Mouse (Mus musculus): ENCODE results near the gene Mtmr2. TPM values are rescaled to one million over a fixed set of nuclear protein-coding genes. Genes with fewer than 3 reads are reported as not detected.

Gene Mtmr2
- polyA plus RNA-seq, 1 experiment from 2014 or later, result 51.0 TPM

DNA sequence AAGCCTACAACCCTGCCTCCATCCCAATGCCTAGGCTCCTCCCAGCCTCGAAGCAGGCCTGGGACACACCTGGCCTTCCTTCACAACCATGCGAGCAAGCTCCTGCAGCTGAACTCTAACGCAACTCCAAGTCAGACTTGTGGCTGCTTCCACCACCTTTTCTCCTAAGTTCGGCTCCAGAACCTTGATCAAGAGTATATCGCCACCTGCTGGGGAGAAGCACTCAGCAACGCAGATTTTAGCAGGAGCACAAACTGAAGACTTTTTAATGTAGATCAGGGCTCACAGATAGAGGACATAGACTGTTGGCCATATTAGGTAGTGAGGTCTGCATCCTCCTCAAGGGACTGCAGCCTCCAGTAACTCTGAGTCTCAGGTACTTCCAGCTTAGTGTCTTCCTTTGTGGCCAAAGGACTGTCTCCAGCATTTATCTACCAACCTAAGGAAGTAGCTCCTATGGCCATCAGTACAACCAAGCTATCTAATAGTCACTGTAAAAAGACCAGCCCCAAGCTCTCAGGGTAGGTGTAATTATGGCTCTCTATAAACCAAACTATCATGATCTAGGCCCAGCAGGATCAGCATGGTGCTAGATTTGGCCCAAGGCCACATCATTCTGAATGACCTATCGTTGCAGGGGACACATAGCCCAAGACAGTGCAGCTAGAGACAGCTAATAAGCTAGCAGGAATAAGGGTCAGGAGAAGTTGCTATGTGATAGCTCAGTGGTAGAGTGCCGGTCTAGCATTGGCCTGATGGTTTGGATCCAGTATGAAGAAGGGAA is 31.7 kb upstream of the Mtmr2 start:
- ATAC-seq (ENCODE audit: low FRiP score) (peak; percentile 66; the same call in 1 of the 2 replicates), DNase-seq (ENCODE audit: low spot score) (peak; percentile 94)
- H3K4me1 ChIP-seq (replicated peaks; ENCODE audit: control insufficient read depth, insufficient read depth, low read length), result no peaks in the 10 kb centered on the region
- H3K4me3 ChIP-seq (replicated peaks; ENCODE audit: low read length), result no peak overlapping the region
- no peaks in the 10 kb centered on the region for H3K36me3 ChIP-seq (replicated peaks; ENCODE audit: control insufficient read depth, insufficient read depth)
- H3K9ac ChIP-seq, result no peak overlapping the region
- WGBS, result 27% methylated on average over 8 of the region's 8 CpGs
- no peaks in the 10 kb centered on the region for H3K27me3 ChIP-seq (ENCODE audit: control insufficient read depth, insufficient read depth, low read length)
- H3K9me3 ChIP-seq (ENCODE audit: control insufficient read depth, low read length), result no peaks in the 10 kb centered on the region
- no peak overlapping the region for H3K27ac ChIP-seq
- H3K4me2 ChIP-seq (replicated peaks), result no peak overlapping the region

DNA sequence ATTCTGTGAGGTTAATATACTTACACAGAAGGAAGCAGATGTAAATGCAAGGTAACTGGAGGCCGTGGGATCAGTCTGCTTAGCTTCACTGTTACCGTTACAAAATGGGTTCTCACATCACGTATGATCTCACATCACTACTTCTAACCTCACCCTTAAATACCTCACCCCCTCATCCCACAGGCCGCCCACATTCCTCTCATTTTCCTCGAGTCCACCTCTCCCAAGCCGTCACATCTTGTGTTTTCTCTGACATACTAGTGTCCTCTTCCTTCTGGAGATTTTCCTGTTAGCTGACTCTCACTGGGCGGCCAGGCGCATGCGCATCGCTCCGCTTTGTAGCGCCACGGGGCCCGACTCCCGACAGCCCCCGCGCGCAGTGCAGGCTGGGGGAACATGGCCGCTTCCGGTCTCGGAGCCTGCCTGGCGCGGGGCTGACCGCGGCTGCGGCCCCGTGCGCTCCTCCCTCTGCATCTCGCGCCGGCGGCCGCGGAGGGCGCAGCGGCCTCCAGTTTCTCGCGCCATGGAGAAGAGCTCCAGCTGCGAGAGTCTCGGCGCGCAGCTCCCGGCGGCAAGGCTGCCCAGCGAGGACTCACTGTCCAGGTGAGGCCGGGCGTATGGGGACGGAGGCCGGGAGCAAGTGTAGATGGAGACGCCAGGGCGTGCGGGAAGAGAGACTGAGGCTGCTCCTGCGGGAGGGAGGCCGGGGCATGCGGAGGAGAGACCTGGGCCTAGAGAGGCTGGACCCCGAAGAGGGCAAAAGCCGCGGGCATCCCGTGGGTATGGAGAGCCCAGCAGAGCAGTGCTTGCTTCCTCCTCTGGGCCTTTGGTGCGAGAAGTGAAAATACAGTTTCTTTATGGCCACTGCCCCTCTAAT is 826 bp downstream of the Mtmr2 start:
- Histone ChIP-seq H3K36me3 (replicated peaks; ENCODE audit: control insufficient read depth, insufficient read depth) (no peaks in the 10 kb centered on the region), H3K27me3 (ENCODE audit: control insufficient read depth, insufficient read depth, low read length) (no peaks in the 10 kb centered on the region), H3K9ac (peak overlapping the region; percentile 81), H3K4me2 (replicated peaks) (peak overlapping the region; percentile 84), H3K9me3 (ENCODE audit: control insufficient read depth, low read length) (peaks cover 6% of the 10 kb centered on the region; the same call in 1 of the 2 replicates), H3K4me1 (replicated peaks; ENCODE audit: control insufficient read depth, insufficient read depth, low read length) (peaks cover 13% of the 10 kb centered on the region), H3K4me3 (replicated peaks; ENCODE audit: low read length) (peak overlapping the region; percentile 73), H3K27ac (peak overlapping the region; percentile 89)
- ATAC-seq (ENCODE audit: low FRiP score), result peak; percentile 100
- 1% methylated on average over 60 of the region's 60 CpGs for WGBS
- DNase-seq (ENCODE audit: low spot score), result peak; percentile 96

GRCm38 (mm10) chr9:13749675-13749998 is 1.4 kb downstream of the Mtmr2 start:
- H3K36me3 ChIP-seq (replicated peaks; ENCODE audit: control insufficient read depth, insufficient read depth), result no peaks in the 10 kb centered on the region
- DNase-seq (ENCODE audit: low spot score) (no peak), ATAC-seq (ENCODE audit: low FRiP score) (no peak)
- peak overlapping the region; percentile 73 for H3K4me3 ChIP-seq (replicated peaks; ENCODE audit: low read length)
- H3K9ac ChIP-seq, result peak overlapping the region; percentile 81
- no peaks in the 10 kb centered on the region for H3K27me3 ChIP-seq (ENCODE audit: control insufficient read depth, insufficient read depth, low read length)
- H3K4me2 ChIP-seq (replicated peaks), result peak overlapping the region; percentile 84
- H3K9me3 ChIP-seq (ENCODE audit: control insufficient read depth, low read length), result peaks cover 6% of the 10 kb centered on the region; the same call in 1 of the 2 replicates
- H3K27ac ChIP-seq, result peak overlapping the region; percentile 89
- H3K4me1 ChIP-seq (replicated peaks; ENCODE audit: control insufficient read depth, insufficient read depth, low read length), result peaks cover 13% of the 10 kb centered on the region
- 3% methylated on average over 7 of the region's 7 CpGs for WGBS

DNA sequence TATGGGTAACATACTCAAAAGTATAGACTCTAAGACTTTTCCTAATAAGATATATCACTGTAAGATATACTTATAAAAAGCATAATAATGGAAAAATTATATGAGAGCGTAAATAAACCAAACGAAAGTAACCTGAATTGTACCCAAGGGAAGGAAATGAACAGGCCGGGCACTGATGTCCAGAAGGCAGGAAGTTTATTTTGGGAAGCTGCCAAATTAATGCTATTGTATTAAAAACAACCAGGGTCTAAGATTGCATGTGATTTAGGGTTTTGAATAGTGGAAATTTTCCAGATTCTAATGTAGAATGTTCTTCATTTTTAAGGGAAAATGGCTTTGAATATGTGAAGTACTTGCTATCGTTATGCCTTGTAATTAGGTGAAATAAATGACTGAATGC is 4.3 kb downstream of the Mtmr2 start:
- Histone ChIP-seq H3K4me3 (replicated peaks; ENCODE audit: low read length) (no peak overlapping the region), H3K4me1 (replicated peaks; ENCODE audit: control insufficient read depth, insufficient read depth, low read length) (peaks cover 13% of the 10 kb centered on the region), H3K9ac (no peak overlapping the region), H3K27ac (no peak overlapping the region), H3K4me2 (replicated peaks) (no peak overlapping the region), H3K27me3 (ENCODE audit: control insufficient read depth, insufficient read depth, low read length) (no peaks in the 10 kb centered on the region), H3K9me3 (ENCODE audit: control insufficient read depth, low read length) (peaks cover 6% of the 10 kb centered on the region; the same call in 1 of the 2 replicates), H3K36me3 (replicated peaks; ENCODE audit: control insufficient read depth, insufficient read depth) (no peaks in the 10 kb centered on the region)
- no peak for ATAC-seq (ENCODE audit: low FRiP score)
- no peak for DNase-seq (ENCODE audit: low spot score)
- WGBS, result 89% methylated on average over 4 of the region's 4 CpGs

GRCm38 (mm10) chr9:13760430-13760829 is 12.2 kb downstream of the Mtmr2 start:
- Histone ChIP-seq H3K36me3 (replicated peaks; ENCODE audit: control insufficient read depth, insufficient read depth) (no peaks in the 10 kb centered on the region), H3K9me3 (ENCODE audit: control insufficient read depth, low read length) (no peaks in the 10 kb centered on the region; the same call in 1 of the 2 replicates), H3K4me2 (replicated peaks) (no peak overlapping the region), H3K27ac (no peak overlapping the region), H3K4me3 (replicated peaks; ENCODE audit: low read length) (no peak overlapping the region), H3K27me3 (ENCODE audit: control insufficient read depth, insufficient read depth, low read length) (no peaks in the 10 kb centered on the region), H3K9ac (no peak overlapping the region), H3K4me1 (replicated peaks; ENCODE audit: control insufficient read depth, insufficient read depth, low read length) (no peaks in the 10 kb centered on the region)
- no peak for DNase-seq (ENCODE audit: low spot score)
- WGBS, result 96% methylated on average over 3 of the region's 3 CpGs
- no peak for ATAC-seq (ENCODE audit: low FRiP score)

- Histone ChIP-seq H3K4me3 (replicated peaks; ENCODE audit: low read length) (no peak overlapping the region), H3K27me3 (ENCODE audit: control insufficient read depth, insufficient read depth, low read length) (no peaks in the 10 kb centered on the region), H3K4me2 (replicated peaks) (no peak overlapping the region), H3K9me3 (ENCODE audit: control insufficient read depth, low read length) (no peaks in the 10 kb centered on the region), H3K36me3 (replicated peaks; ENCODE audit: control insufficient read depth, insufficient read depth) (no peaks in the 10 kb centered on the region), H3K9ac (no peak overlapping the region), H3K4me1 (replicated peaks; ENCODE audit: control insufficient read depth, insufficient read depth, low read length) (no peaks in the 10 kb centered on the region), H3K27ac (no peak overlapping the region)
- ATAC-seq (ENCODE audit: low FRiP score) (no peak), DNase-seq (ENCODE audit: low spot score) (no peak)
- WGBS, result 68% methylated on average over 2 of the region's 2 CpGs
Observed at GRCm38 (mm10) chr9:13765624-13766023, 17.4 kb downstream of the Mtmr2 start.

DNA sequence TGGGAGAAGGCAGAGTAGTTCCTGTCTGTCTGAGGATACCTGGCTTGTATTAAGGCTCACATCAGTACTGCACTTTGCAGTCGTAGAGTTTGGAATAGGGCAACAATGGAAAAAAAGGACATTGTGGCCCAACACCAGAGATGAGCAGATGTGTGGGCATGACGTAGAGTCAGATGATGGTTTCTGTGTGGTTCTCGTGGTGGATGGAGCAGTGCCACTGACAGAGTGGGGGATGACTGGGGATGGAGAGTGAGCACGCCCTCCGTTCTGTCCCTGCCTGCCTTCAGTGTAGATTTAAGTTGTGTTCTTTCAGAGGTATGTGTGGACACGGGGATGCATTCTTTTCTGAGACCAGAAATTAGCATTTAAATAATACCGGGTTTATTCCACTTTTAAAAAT is 18.4 kb downstream of the Mtmr2 start:
- Histone ChIP-seq H3K4me2 (replicated peaks) (no peak overlapping the region), H3K9me3 (ENCODE audit: control insufficient read depth, low read length) (no peaks in the 10 kb centered on the region), H3K4me3 (replicated peaks; ENCODE audit: low read length) (no peak overlapping the region), H3K4me1 (replicated peaks; ENCODE audit: control insufficient read depth, insufficient read depth, low read length) (no peaks in the 10 kb centered on the region), H3K27ac (no peak overlapping the region), H3K27me3 (ENCODE audit: control insufficient read depth, insufficient read depth, low read length) (no peaks in the 10 kb centered on the region), H3K36me3 (replicated peaks; ENCODE audit: control insufficient read depth, insufficient read depth) (no peaks in the 10 kb centered on the region), H3K9ac (no peak overlapping the region)
- DNase-seq (ENCODE audit: low spot score), result no peak
- WGBS, result 85% methylated on average over 7 of the region's 7 CpGs
- no peak for ATAC-seq (ENCODE audit: low FRiP score)

- H3K4me3 ChIP-seq (replicated peaks; ENCODE audit: low read length), result no peak overlapping the region
- no peak for DNase-seq (ENCODE audit: low spot score)
- H3K9me3 ChIP-seq (ENCODE audit: control insufficient read depth, low read length), result no peaks in the 10 kb centered on the region
- no peaks in the 10 kb centered on the region for H3K36me3 ChIP-seq (replicated peaks; ENCODE audit: control insufficient read depth, insufficient read depth)
- no peak overlapping the region for H3K4me2 ChIP-seq (replicated peaks)
- WGBS, result 82% methylated on average over 1 of the region's 1 CpGs
- H3K27me3 ChIP-seq (ENCODE audit: control insufficient read depth, insufficient read depth, low read length), result no peaks in the 10 kb centered on the region
- no peak for ATAC-seq (ENCODE audit: low FRiP score)
- no peak overlapping the region for H3K9ac ChIP-seq
- no peaks in the 10 kb centered on the region for H3K4me1 ChIP-seq (replicated peaks; ENCODE audit: control insufficient read depth, insufficient read depth, low read length)
- no peak overlapping the region for H3K27ac ChIP-seq
Observed at GRCm38 (mm10) chr9:13774732-13775131, 26.5 kb downstream of the Mtmr2 start.

DNA sequence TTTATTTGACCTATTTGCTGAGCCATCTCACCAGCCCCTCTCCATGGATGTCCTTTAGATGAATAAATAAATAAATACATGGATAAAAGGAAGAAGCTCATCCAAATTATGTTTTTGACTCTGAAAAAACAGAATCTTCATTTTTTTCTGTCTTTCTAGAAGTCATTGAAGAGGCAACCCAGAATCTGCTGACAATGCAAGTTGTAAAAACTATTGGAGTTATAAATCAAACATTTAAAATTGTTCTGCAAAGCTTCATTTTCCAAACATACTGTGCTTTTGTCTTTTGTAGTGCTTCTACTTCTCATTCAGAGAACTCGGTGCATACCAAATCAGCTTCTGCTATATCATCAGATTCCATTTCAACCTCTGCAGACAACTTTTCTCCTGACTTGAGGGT is 33.8 kb downstream of the Mtmr2 start:
- H3K27ac ChIP-seq, result no peak overlapping the region
- H3K9ac ChIP-seq, result no peak overlapping the region
- WGBS, result 98% methylated on average over 1 of the region's 1 CpGs
- no peak for DNase-seq (ENCODE audit: low spot score)
- no peak overlapping the region for H3K4me2 ChIP-seq (replicated peaks)
- H3K9me3 ChIP-seq (ENCODE audit: control insufficient read depth, low read length), result peaks cover 6% of the 10 kb centered on the region; the same call in 1 of the 2 replicates
- H3K27me3 ChIP-seq (ENCODE audit: control insufficient read depth, insufficient read depth, low read length), result no peaks in the 10 kb centered on the region
- peaks cover 25% of the 10 kb centered on the region for H3K36me3 ChIP-seq (replicated peaks; ENCODE audit: control insufficient read depth, insufficient read depth)
- no peaks in the 10 kb centered on the region for H3K4me1 ChIP-seq (replicated peaks; ENCODE audit: control insufficient read depth, insufficient read depth, low read length)
- H3K4me3 ChIP-seq (replicated peaks; ENCODE audit: low read length), result no peak overlapping the region
- ATAC-seq (ENCODE audit: low FRiP score), result no peak
